Mouse (Mus musculus): Measurements from ENCODE around the gene Nkd1.
A peak's percentile ranks its signal among the peaks of the same experiment; 100 is the strongest.

DNA sequence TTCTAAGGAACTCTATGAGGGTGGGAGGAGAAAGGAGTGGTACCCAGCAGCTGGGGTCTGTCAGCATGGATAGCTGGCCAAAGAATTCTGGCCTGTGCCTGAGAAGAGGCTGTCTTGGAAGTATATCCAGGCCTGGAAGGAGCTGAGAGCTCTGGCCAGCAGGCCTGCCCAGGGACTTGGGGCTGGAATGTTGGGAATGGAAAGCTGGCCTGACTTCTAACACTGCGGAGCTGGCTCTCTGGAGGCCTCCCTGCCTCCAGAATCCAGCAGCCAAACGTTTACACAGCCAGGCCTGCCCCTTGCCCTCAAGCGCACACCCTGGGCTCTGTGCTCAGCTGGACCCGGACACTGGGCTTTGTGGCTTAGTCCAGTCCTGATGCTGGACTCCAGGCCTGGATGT lies 34.5 kb downstream of the Nkd1 start:
- 0 out of 2 replicates have a peak, but pooled peaks have one; percentile 3 for TF ChIP-seq CTCF (IDR thresholded peaks at IDR 0.05; ENCODE audit: low read depth)
- TF ChIP-seq EP300 (optimal IDR thresholded peaks at IDR 0.05): peak; percentile 85
